Mouse (Mus musculus) embryonic fibroblast, embryonic 13.5 days (primary cell): ENCODE measurements at regions not wholly inside any gene's neighbourhood (a gene's known extent, or its start where the extent isn't known, plus 50 kb on each side); places are given as distances from the start of the nearest gene placed in this dataset.
A peak's percentile ranks its signal among the peaks of the same experiment; 100 is the strongest.

Experiments
- H3K27ac ChIP-seq: 2 replicates; pipeline ENCODE4 v1.5.1; 2012; ENCODE audit warnings: low read length, control low read depth, inconsistent platforms; ENCODE audit not compliant: insufficient read depth
- H3K4me1 ChIP-seq: 2 replicates; pipeline ENCODE4 v1.6.1; 2011; ENCODE audit warnings: low read length; ENCODE audit not compliant: control insufficient read depth, insufficient read depth
- H3K4me3 ChIP-seq: 2 replicates; pipeline ENCODE4 v1.5.1; 2011; ENCODE audit warnings: mild to moderate bottlenecking, control low read depth, low read length; ENCODE audit not compliant: insufficient read depth
- CTCF ChIP-seq: IDR thresholded peaks from 2 replicates; pipeline ENCODE4 v1.5.1; 2011; ENCODE audit warnings: mild to moderate bottlenecking, control low read depth, low read length, moderate library complexity, borderline replicate concordance; ENCODE audit not compliant: insufficient read depth
- POLR2A ChIP-seq: IDR thresholded peaks from 2 replicates; pipeline ENCODE4 v1.6.1; 2011; ENCODE audit warnings: low read depth, mild to moderate bottlenecking, control low read depth, low read length, moderate library complexity

DNA sequence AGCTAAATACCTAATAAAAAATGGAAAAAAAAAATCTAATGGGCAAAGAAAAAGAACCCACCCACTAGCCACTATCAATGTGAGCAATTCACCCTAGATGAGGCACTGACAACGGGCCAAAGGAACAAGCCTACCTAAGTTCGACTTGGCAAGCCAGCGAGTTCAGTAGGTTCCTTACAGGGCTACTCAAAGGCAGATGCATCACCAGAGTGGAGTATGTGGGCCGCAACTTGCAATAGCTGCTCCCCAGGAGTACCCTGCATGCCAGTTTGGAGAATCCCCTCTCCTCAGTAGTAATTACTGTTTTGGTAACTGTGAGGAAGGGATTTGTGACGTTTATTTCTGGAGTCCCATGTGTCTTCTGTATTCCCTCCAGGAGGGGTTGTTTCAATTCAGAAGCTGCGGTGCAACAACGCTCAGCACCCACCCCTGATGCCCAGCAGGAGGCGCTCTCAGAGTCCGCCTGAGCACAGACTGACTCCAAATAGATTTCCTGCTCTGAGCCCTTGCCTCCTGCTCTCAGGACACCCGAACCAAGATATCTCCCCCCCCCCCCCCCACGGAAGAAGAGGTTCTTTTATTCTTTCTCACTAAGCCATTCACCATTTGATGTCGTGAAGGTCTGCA is 157.3 kb upstream of the Zfp618 start:
- Histone ChIP-seq H3K27ac (no peak overlapping the region), H3K4me1 (no peaks in the 10 kb centered on the region), H3K4me3 (no peak overlapping the region)
- TF ChIP-seq CTCF (no peak), POLR2A (no peak)

DNA sequence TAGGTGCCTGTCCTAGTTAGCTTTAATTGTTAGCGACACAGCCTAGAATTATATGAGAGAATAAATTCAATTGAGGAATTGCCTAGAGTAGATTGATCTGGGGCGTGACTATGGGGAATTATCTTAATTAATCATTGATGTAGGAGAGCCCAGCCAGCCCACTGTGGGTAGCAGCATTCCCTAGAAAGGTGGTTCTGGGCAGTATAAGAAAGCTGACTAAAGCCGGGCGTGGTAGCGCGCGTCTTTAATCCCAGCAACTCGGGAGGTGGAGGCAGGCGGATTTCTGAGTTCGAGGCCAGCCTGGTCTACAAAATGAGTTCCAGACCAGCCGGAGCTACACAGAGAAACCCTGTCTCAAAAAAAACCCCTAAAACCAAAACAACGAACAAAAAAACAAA is 156.8 kb upstream of the Zfp618 start:
- Histone ChIP-seq H3K4me3 (no peak overlapping the region), H3K27ac (no peak overlapping the region), H3K4me1 (no peaks in the 10 kb centered on the region)
- no peak for TF ChIP-seq POLR2A
- no peak for TF ChIP-seq CTCF

DNA sequence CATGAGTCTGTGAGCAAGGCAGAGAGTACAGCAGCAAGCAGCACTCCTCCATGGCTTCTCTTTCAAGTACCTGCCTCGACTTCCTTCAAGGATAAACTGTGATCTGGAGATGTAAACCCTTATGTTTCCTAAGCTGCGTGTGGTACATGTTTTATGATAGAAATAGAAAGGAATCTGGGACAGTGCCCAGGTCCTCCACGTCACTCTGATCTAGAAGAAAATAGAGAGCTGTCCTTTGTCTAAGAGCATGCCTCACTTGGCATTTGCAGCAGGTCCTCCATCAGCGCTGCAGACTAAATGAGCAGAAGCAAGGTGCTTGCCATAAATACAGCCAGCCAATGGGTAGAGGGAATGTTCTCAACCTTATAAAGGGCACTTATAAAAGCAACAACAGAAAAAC is 156.3 kb upstream of the Zfp618 start:
- Histone ChIP-seq H3K27ac (no peak overlapping the region), H3K4me1 (no peaks in the 10 kb centered on the region), H3K4me3 (no peak overlapping the region)
- TF ChIP-seq CTCF: no peak
- no peak for TF ChIP-seq POLR2A

DNA sequence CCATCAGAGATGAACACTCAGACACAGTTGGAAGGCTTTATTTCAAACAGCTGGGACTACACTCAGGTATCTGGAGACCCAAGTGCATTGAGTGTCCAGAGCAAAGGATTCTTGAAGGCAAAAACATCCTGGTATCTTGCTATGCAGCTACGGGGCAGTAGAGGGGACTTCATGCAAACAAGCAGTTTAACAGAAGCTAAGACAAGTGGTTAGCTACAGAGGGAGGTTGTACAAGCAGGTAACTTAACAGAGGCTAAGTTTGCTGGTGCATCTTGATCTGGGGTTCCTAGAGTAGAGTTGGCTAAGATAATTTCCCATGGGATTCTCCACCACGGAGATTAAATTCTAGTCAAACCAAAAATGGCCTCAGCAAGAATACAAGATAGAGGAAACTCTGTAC is 145.5 kb upstream of the Zfp618 start:
- no peak for TF ChIP-seq POLR2A
- no peak for TF ChIP-seq CTCF
- H3K4me1 ChIP-seq: peaks cover 3% of the 10 kb centered on the region; the same call in 1 of the 2 replicates
- H3K27ac ChIP-seq: no peak overlapping the region
- no peak overlapping the region for H3K4me3 ChIP-seq

DNA sequence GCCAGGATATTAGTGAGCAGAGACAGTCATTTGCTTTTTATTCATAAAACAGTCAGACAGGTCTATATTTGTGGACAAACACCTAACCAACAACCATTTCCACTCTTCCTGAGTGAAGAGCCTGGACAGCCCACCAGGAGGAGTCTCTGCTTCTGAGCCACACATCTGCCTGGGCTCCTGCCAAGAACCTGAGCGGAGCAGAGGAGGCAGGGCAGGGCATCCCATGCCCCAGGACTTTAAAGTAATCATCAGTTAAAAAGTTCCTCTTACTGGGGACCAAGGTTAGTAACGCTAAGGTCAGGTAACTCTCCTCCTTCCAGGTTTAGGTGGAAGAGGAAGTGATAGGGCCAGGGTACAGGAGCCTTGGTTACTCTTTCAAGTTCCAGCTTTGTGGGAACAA is 144.1 kb upstream of the Zfp618 start:
- Histone ChIP-seq H3K27ac (no peak overlapping the region), H3K4me3 (no peak overlapping the region), H3K4me1 (peaks cover 7% of the 10 kb centered on the region)
- TF ChIP-seq POLR2A: no peak
- no peak for TF ChIP-seq CTCF

DNA sequence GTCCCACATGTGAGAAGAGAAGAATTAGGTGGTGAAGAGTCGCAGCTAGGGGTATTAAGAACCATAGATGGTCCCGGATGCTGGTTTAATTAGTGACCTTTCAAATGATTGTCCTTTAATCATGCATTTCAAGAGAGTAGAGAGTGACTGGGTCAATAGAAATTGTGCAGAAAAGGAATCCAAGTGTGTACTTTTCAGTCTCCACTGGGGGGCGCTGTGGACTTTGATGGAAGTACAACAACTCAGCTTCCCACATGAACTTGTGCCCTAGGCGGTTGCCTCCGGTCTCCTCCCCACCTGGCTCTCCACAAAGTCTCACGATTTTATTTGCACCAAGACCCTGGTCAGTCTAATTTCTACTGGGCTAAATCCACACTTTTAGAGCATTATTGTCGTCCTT is 142.8 kb upstream of the Zfp618 start:
- peaks cover 7% of the 10 kb centered on the region for H3K4me1 ChIP-seq
- no peak overlapping the region for H3K27ac ChIP-seq
- no peak overlapping the region for H3K4me3 ChIP-seq
- TF ChIP-seq POLR2A: no peak

DNA sequence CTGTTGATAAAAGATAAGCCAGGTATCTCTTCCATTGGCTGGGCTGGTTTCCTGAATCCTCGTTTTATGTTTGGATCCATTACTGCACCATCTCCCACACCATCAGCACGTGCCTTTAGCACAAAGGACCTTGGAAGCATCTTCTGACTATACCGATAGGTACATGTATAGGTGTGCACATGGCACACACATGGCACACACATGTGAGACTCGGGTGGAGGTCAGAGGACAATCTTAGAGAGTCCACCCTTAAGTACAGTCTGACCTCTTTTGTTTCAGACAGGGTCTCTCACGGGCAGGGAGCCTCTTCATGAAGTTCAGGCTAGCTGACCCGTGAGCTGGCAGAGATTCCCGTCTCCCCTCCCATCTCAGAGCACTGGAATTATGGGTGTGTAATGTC is 142.3 kb upstream of the Zfp618 start:
- Histone ChIP-seq H3K4me1 (peaks cover 7% of the 10 kb centered on the region), H3K4me3 (no peak overlapping the region), H3K27ac (no peak overlapping the region)
- TF ChIP-seq POLR2A (no peak), CTCF (no peak)

DNA sequence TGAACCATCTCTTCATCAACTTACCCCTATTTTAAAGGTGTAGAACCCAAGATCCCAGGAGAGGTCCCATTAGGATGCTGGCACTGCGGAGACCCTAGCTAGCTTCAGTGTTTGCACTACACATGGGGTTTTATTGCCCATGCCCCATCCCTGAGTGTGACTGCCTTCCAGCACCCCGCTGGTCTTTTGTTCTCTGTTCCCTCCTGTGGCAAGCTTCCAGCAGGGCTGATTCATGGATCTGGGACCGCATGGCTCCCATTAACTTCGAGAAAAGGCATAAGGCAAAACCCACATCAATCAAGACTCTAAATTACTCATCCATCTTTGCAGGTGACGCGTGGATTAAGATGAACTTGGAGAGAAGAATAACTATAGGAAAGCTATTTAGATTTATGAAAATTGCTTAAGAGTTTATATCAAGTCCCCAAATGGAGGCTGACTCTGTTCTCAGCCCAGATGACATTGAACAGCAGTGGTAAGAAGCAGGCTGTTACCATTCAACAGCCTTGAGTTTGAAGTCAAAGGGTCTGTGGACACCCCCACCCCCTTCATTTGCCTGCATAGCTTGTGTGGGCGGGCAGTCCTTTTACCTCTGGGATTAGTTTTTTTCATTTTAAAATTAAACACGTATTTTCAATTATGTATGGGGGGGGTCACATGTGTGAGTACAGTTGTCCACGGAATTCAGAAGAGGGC is 141.7 kb upstream of the Zfp618 start:
- Histone ChIP-seq H3K27ac (peak overlapping the region; percentile 38; the same call in 1 of the 2 replicates), H3K4me1 (peaks cover 7% of the 10 kb centered on the region), H3K4me3 (no peak overlapping the region)
- TF ChIP-seq CTCF (no peak), POLR2A (no peak)

DNA sequence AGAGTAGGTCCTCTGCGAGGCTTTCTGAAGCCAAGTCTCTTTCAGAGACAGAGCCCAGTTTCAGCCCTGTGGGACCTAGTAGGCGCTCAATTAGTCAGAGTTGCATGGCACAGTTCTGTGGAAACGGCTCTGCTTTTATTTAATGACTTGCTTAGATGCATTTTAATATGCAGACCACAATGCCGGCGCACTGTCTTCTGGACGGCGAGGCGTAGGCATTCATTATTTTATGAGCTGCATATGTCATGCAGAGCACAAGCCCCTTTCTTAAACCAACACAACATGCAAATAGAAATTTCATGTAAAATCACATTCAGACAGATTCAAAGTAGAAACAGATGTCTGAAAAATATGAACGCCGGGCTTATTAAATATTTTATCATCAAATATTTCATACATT is 140.8 kb upstream of the Zfp618 start:
- TF ChIP-seq POLR2A (no peak), CTCF (no peak)
- Histone ChIP-seq H3K4me3 (no peak overlapping the region), H3K27ac (peak overlapping the region; percentile 38; the same call in 1 of the 2 replicates), H3K4me1 (peaks cover 7% of the 10 kb centered on the region)

DNA sequence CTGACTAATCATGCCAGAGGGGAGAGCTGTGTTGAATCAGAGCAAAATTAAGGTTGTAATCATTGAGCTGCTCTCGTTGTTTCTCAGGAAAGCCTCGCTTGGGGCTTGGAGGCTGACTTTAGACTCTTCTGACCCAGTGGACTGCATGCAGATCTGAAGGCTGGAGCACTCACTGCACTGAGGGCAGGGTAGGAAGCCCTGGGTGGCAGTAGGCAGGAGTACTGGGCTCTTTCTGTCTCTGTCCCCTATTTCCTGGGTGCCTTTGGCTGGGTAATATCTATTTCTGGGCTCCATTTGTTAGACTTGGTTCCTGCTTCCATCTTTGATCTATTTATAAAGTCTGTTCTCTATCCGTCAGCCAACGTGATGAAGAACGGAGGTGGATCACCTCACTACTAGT is 140.1 kb upstream of the Zfp618 start:
- peaks cover 7% of the 10 kb centered on the region for H3K4me1 ChIP-seq
- TF ChIP-seq POLR2A (no peak), CTCF (no peak)
- peak overlapping the region; percentile 19; the same call in 1 of the 2 replicates for H3K27ac ChIP-seq
- H3K4me3 ChIP-seq: no peak overlapping the region
